Mouse (Mus musculus) bone marrow macrophage, adult 2 months (primary cell): ENCODE results near the gene Cckbr. TPM values are rescaled to one million over a fixed set of nuclear protein-coding genes. Genes with fewer than 3 reads are reported as not detected.

Experiments used
- H3K27ac ChIP-seq: 2 replicates; pipeline ENCODE4 v1.5.1; 2012; ENCODE audit warnings: low read depth, low read length; ENCODE audit not compliant: insufficient read depth
- H3K4me1 ChIP-seq: 2 replicates; pipeline ENCODE4 v1.6.1; 2012; ENCODE audit warnings: low read length; ENCODE audit not compliant: control insufficient read depth, insufficient read depth
- H3K4me3 ChIP-seq: 2 replicates; pipeline ENCODE4 v1.5.1; 2012; ENCODE audit warnings: mild to moderate bottlenecking, low read length, moderate library complexity; ENCODE audit not compliant: insufficient read depth
- CTCF ChIP-seq: IDR thresholded peaks from 2 replicates; pipeline ENCODE4 v1.5.1; 2012; ENCODE audit warnings: low read depth, mild to moderate bottlenecking, low read length, moderate library complexity
- POLR2A ChIP-seq: IDR thresholded peaks from 2 replicates; pipeline ENCODE4 v1.6.1; 2012; ENCODE audit warnings: mild to moderate bottlenecking, low read depth, low read length, borderline replicate concordance
- polyA plus RNA-seq: library from polyadenylated mRNA; stranded (reverse); fragments of >200 nt; gene quantifications from 2 replicates; pipeline ENCODE4 v1.2.4, GENCODE M21; 2012; ENCODE audit not compliant: missing spikeins, insufficient read depth, insufficient read length

Gene Cckbr
- polyA plus RNA-seq: not detected in 2 replicates

- TF ChIP-seq POLR2A (no peak), CTCF (no peak)
- H3K4me3 ChIP-seq: no peak within 1 kb of the TSS
Observed at GRCm38 (mm10) chr7:105425424-105426043, at the start of gene Cckbr. Gene Cckbr (plus strand): TSS chr7:105425731.

GRCm38 (mm10) chr7:105380329-105380728 lies 45.2 kb upstream of the Cckbr start:
- no peak for TF ChIP-seq POLR2A
- TF ChIP-seq CTCF: no peak
- Histone ChIP-seq H3K27ac (no peak overlapping the region), H3K4me3 (no peak overlapping the region), H3K4me1 (peaks cover 3% of the 10 kb centered on the region; the same call in 1 of the 2 replicates)

More at GRCm38 (mm10) chr7:105425424-105426043, at the start of gene Cckbr:
- no peaks in the 10 kb centered on the region for H3K4me1 ChIP-seq
- H3K27ac ChIP-seq: no peak within 1 kb of the TSS

- Histone ChIP-seq H3K4me3 (no peak overlapping the region), H3K4me1 (peaks cover 10% of the 10 kb centered on the region), H3K27ac (no peak overlapping the region)
- TF ChIP-seq POLR2A (no peak), CTCF (no peak)
Observed at GRCm38 (mm10) chr7:105387696-105388095, 37.8 kb upstream of the Cckbr start.

- Histone ChIP-seq H3K27ac (no peak overlapping the region), H3K4me3 (no peak overlapping the region), H3K4me1 (peaks cover 12% of the 10 kb centered on the region)
- TF ChIP-seq POLR2A (no peak), CTCF (no peak)
Observed at GRCm38 (mm10) chr7:105390236-105390635, 35.3 kb upstream of the Cckbr start.

GRCm38 (mm10) chr7:105394606-105395005 lies 30.9 kb upstream of the Cckbr start:
- TF ChIP-seq POLR2A: no peak
- no peak for TF ChIP-seq CTCF
- Histone ChIP-seq H3K4me3 (no peak overlapping the region), H3K27ac (no peak overlapping the region), H3K4me1 (peaks cover 26% of the 10 kb centered on the region)

GRCm38 (mm10) chr7:105395131-105395820 lies 30.3 kb upstream of the Cckbr start:
- no peak overlapping the region for H3K27ac ChIP-seq
- H3K4me3 ChIP-seq: no peak overlapping the region
- peaks cover 20% of the 10 kb centered on the region for H3K4me1 ChIP-seq
- TF ChIP-seq POLR2A: no peak
- TF ChIP-seq CTCF: no peak

- TF ChIP-seq CTCF (no peak), POLR2A (no peak)
- Histone ChIP-seq H3K4me3 (no peak overlapping the region), H3K27ac (no peak overlapping the region), H3K4me1 (peaks cover 20% of the 10 kb centered on the region)
Observed at GRCm38 (mm10) chr7:105396126-105396525, 29.4 kb upstream of the Cckbr start.

- Histone ChIP-seq H3K4me1 (peaks cover 16% of the 10 kb centered on the region), H3K4me3 (peak overlapping the region; percentile 92), H3K27ac (peak overlapping the region; percentile 65)
- TF ChIP-seq POLR2A: peak; percentile 34; the same call in 1 of the 2 replicates
- no peak for TF ChIP-seq CTCF
Observed at GRCm38 (mm10) chr7:105399058-105399934, 26.2 kb upstream of the Cckbr start.

- Histone ChIP-seq H3K4me3 (peak within 1 kb of the TSS; percentile 92), H3K4me1 (peaks cover 16% of the 10 kb centered on the region), H3K27ac (peak within 1 kb of the TSS; percentile 68)
- TF ChIP-seq CTCF: no peak
- TF ChIP-seq POLR2A: peak; percentile 62; the same call in 1 of the 2 replicates
Observed at GRCm38 (mm10) chr7:105399935-105400624, 25.5 kb upstream of the Cckbr start, which contains the start of gene Fam160a2. Gene Fam160a2 (minus strand): TSS chr7:105400054.

GRCm38 (mm10) chr7:105404268-105404667 lies 21.3 kb upstream of the Cckbr start, which contains the start of gene Cnga4:
Gene Cnga4 (plus strand): TSS chr7:105404568.
- H3K4me1 ChIP-seq: no peaks in the 10 kb centered on the region; the same call in 1 of the 2 replicates
- H3K27ac ChIP-seq: no peak within 1 kb of the TSS
- TF ChIP-seq POLR2A (no peak), CTCF (no peak)
- no peak within 1 kb of the TSS for H3K4me3 ChIP-seq
